In genomic region chr19:20298431-20298830, GRCm38 (mm10) we compare ENCODE assay signal across 30 mouse cellular contexts.
"Had no signal": no experiment of that assay in that cellular context is flagged by ENCODE, and none has a peak within 500 bp of the region (broad histone marks: within the 10 kb centered on the region; RNA-seq: fewer than 3 reads in every experiment).

No protein-coding gene starts in this region.

- DNase-seq: left cerebral cortex, postnatal 4 days; liver; liver, embryonic 13.5 days; liver, postnatal 0 days; lung, adult 18-20 months; lung, adult 2 months; lung, embryonic 14.5 days; lung, postnatal 10 days; lung, postnatal 14 days; lung, postnatal 36 days; lung, postnatal 4 days had no signal

- ATAC-seq: liver, embryonic 12.5 days; liver, postnatal 0 days; lung, postnatal 0 days; midbrain, embryonic 13.5 days; midbrain, embryonic 15.5 days; midbrain, embryonic 16.5 days had no signal

- H3K9me3 ChIP-seq: limb, embryonic 10.5 days; limb, embryonic 12.5 days; limb, embryonic 13.5 days; limb, embryonic 15.5 days; liver, embryonic 12.5 days; liver, embryonic 13.5 days; liver, embryonic 15.5 days; lung, embryonic 15.5 days; megakaryocyte, embryonic 14.5 days; midbrain, embryonic 12.5 days; midbrain, embryonic 13.5 days; midbrain, embryonic 15.5 days; neural tube, embryonic 12.5 days had no signal

- H3K4me1 ChIP-seq: limb, embryonic 10.5 days; limb, embryonic 12.5 days; limb, embryonic 13.5 days; limb, embryonic 15.5 days; liver, embryonic 12.5 days; liver, embryonic 13.5 days; liver, embryonic 15.5 days; lung, embryonic 15.5 days; megakaryocyte, embryonic 14.5 days; midbrain, embryonic 15.5 days; neural tube, embryonic 12.5 days had no signal

- H3K36me3 ChIP-seq: limb, embryonic 10.5 days; limb, embryonic 12.5 days; limb, embryonic 13.5 days; limb, embryonic 15.5 days; liver, embryonic 12.5 days; liver, embryonic 13.5 days; liver, embryonic 15.5 days; lung, embryonic 15.5 days; midbrain, embryonic 12.5 days; midbrain, embryonic 13.5 days; midbrain, embryonic 15.5 days; neural tube, embryonic 12.5 days had no signal

- H3K27me3 ChIP-seq: limb, embryonic 12.5 days; limb, embryonic 13.5 days; limb, embryonic 15.5 days; liver, embryonic 12.5 days; liver, embryonic 13.5 days; liver, embryonic 15.5 days; lung, embryonic 15.5 days; megakaryocyte, embryonic 14.5 days; midbrain, embryonic 12.5 days; midbrain, embryonic 13.5 days; midbrain, embryonic 15.5 days; neural tube, embryonic 12.5 days had no signal

- H3K9ac ChIP-seq: limb, embryonic 12.5 days; limb, embryonic 13.5 days; limb, embryonic 15.5 days; liver, embryonic 12.5 days; liver, embryonic 13.5 days; liver, embryonic 14.5 days; liver, embryonic 15.5 days; liver, postnatal 0 days; lung, embryonic 14.5 days; lung, embryonic 15.5 days; midbrain, embryonic 12.5 days; midbrain, embryonic 13.5 days; midbrain, embryonic 15.5 days; neural tube, embryonic 12.5 days had no signal

- H3K4me2 ChIP-seq: limb, embryonic 12.5 days; limb, embryonic 13.5 days; limb, embryonic 15.5 days; liver, embryonic 11.5 days; liver, embryonic 12.5 days; liver, embryonic 13.5 days; liver, embryonic 15.5 days; lung, embryonic 14.5 days; lung, embryonic 15.5 days; midbrain, embryonic 12.5 days; midbrain, embryonic 13.5 days; midbrain, embryonic 15.5 days; neural tube, embryonic 12.5 days had no signal

- H3K4me3 ChIP-seq: left cerebral cortex, adult 2 months; limb, embryonic 10.5 days; limb, embryonic 12.5 days; limb, embryonic 13.5 days; limb, embryonic 15.5 days; liver, embryonic 12.5 days; liver, embryonic 13.5 days; liver, embryonic 15.5 days; lung, embryonic 15.5 days; megakaryocyte, embryonic 14.5 days; midbrain, embryonic 12.5 days; midbrain, embryonic 13.5 days; midbrain, embryonic 15.5 days; myocyte; neural tube, embryonic 12.5 days had no signal

- H3K27ac ChIP-seq: left cerebral cortex, adult 2 months; limb, embryonic 10.5 days; limb, embryonic 12.5 days; limb, embryonic 13.5 days; limb, embryonic 15.5 days; liver, embryonic 12.5 days; liver, embryonic 13.5 days; liver, embryonic 14.5 days; liver, embryonic 15.5 days; lung, embryonic 15.5 days; macrophage; midbrain, embryonic 12.5 days; midbrain, embryonic 13.5 days; midbrain, embryonic 15.5 days; neural tube, embryonic 12.5 days had no signal
